Mouse (Mus musculus) limb, embryonic 13.5 days (tissue): ENCODE results near the gene Gja4. TPM values are rescaled to one million over a fixed set of nuclear protein-coding genes. Genes with fewer than 3 reads are reported as not detected.

ENCODE experiments used
- ATAC-seq: fragments of 200-750 bp; cut with Nextera tagmentation; 2 replicates; pipeline ENCODE4 v1.8.0; 2017; ENCODE audit warnings: low read depth, moderate number of reproducible peaks, moderate TSS enrichment; ENCODE audit not compliant: low FRiP score
- H3K27ac ChIP-seq: fragments of 300-500 bp; sonication (generic); 2 replicates; pipeline ENCODE4 v1.5.1; 2015; ENCODE audit warnings: inconsistent platforms, mild to moderate bottlenecking, moderate library complexity
- H3K27me3 ChIP-seq: fragments of 300-500 bp; sonication (generic); 2 replicates; pipeline ENCODE4 v1.6.1; 2015; ENCODE audit warnings: mild to moderate bottlenecking, inconsistent platforms
- H3K36me3 ChIP-seq: fragments of 300-500 bp; sonication (generic); 2 replicates; pipeline ENCODE4 v1.6.1; 2015; ENCODE audit warnings: inconsistent platforms, mild to moderate bottlenecking, moderate library complexity
- H3K4me1 ChIP-seq: fragments of 300-500 bp; sonication (generic); 2 replicates; pipeline ENCODE4 v1.6.1; 2015; ENCODE audit warnings: inconsistent platforms
- H3K4me2 ChIP-seq: fragments of 300-500 bp; sonication (generic); replicated peaks from 2 replicates; pipeline ENCODE4 v1.6.1; 2015; ENCODE audit warnings: inconsistent platforms, mild to moderate bottlenecking, moderate library complexity
- H3K4me3 ChIP-seq: fragments of 300-500 bp; sonication (generic); 2 replicates; pipeline ENCODE4 v1.5.1; 2015; ENCODE audit warnings: moderate library complexity, mild to moderate bottlenecking, inconsistent platforms
- H3K9ac ChIP-seq: fragments of 300-500 bp; sonication (generic); 2 replicates; pipeline ENCODE4 v1.6.1; 2015; ENCODE audit warnings: mild to moderate bottlenecking, inconsistent platforms
- H3K9me3 ChIP-seq: fragments of 300-500 bp; sonication (generic); 2 replicates; pipeline ENCODE4 v1.6.1; 2016; ENCODE audit warnings: inconsistent platforms
- WGBS: fragments of 180-500 bp; shearing (Covaris S2); methylation state at CpG from one replicate; pipeline ENCODE4 v1.1.7; 2015; 5-methylcytosine and 5-hydroxymethylcytosine counted together
- polyA plus RNA-seq: library from polyadenylated mRNA; unstranded; fragments of >200 nt; fragmentation: Nextera tagmentation; extraction: Ambion mirVana; gene quantifications from 2 replicates; pipeline ENCODE4 v1.2.1, GENCODE M21; 2015

Gja4 gene
- polyA plus RNA-seq, 1 experiment from 2014 or later, result 14.5 TPM

DNA sequence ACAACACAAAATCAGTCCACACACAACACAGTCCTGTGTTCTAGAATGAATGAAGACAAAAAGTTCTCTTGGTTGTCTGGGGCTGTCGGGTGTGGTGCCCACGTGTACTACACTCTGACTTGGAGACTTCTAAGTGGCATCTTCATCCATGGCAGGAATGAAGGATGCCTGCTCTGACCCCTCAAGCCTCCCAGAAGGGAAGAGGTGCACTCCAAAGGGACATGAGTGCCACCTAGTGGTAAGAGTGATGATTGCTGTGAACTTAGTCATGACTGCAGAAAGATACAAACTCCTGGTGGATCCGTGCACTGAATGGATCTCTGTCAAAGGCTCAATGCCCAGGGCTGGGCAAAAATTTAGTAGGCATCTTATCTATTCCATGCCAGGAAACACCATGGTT lies 5.8 kb upstream of the Gja4 start:
- Histone ChIP-seq H3K4me3 (no peak overlapping the region), H3K27ac (no peak overlapping the region), H3K4me1 (no peaks in the 10 kb centered on the region), H3K9me3 (no peaks in the 10 kb centered on the region), H3K27me3 (peaks cover 9% of the 10 kb centered on the region; the same call in 1 of the 2 replicates), H3K9ac (no peak overlapping the region), H3K4me2 (no peak overlapping the region), H3K36me3 (no peaks in the 10 kb centered on the region)
- ATAC-seq, result no peak
- 6% methylated on average over 3 of the region's 3 CpGs for WGBS

DNA sequence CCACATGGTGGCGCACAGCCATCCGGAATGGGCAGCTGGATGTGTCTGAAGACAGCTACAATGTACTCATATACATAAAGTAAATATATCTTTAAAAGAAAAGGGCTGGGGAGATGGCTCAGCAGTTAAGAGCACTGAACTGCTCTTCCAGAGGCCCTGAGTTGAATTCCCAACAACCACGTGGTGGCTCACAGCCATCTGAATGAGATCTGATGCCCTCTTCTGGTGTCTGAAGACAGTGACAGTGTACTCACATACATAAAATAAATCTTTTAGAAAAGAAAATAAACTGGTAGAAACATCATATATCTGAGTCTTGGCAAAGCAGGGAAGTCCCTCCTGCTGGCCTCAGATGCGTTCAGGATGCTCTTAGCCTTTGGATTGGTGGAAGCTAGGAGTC lies 3.3 kb upstream of the Gja4 start:
- Histone ChIP-seq H3K9me3 (no peaks in the 10 kb centered on the region), H3K4me2 (no peak overlapping the region), H3K27ac (no peak overlapping the region), H3K9ac (no peak overlapping the region), H3K4me3 (no peak overlapping the region), H3K36me3 (no peaks in the 10 kb centered on the region), H3K4me1 (peaks cover 10% of the 10 kb centered on the region), H3K27me3 (peaks cover 31% of the 10 kb centered on the region)
- 61% methylated on average over 4 of the region's 4 CpGs for WGBS
- no peak for ATAC-seq

DNA sequence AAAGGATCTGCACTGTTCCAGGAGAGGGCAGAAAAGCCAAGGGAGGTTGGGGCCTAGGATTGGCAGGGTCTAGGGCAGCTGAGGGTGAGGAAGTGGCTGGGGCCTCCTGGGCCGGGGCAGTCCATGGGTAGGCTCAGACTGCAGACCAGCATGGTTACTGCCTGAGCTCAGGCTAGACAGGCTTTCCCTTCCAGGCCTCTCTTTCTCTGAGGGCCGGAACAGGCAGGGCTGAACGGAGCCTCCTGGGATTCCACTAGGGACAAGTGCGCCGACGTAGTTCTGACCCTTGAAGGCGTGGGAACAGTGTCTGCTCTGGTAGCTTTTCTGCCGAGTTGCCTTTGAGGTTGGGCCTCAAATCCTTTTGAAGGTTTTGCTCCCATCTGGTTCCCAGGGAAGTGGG lies 1.9 kb upstream of the Gja4 start:
- Histone ChIP-seq H3K27me3 (peaks cover 42% of the 10 kb centered on the region), H3K27ac (no peak overlapping the region), H3K9me3 (no peaks in the 10 kb centered on the region), H3K4me3 (no peak overlapping the region), H3K4me2 (no peak overlapping the region), H3K9ac (no peak overlapping the region), H3K4me1 (peaks cover 10% of the 10 kb centered on the region), H3K36me3 (no peaks in the 10 kb centered on the region)
- ATAC-seq, result no peak
- 86% methylated on average over 8 of the region's 8 CpGs for WGBS

DNA sequence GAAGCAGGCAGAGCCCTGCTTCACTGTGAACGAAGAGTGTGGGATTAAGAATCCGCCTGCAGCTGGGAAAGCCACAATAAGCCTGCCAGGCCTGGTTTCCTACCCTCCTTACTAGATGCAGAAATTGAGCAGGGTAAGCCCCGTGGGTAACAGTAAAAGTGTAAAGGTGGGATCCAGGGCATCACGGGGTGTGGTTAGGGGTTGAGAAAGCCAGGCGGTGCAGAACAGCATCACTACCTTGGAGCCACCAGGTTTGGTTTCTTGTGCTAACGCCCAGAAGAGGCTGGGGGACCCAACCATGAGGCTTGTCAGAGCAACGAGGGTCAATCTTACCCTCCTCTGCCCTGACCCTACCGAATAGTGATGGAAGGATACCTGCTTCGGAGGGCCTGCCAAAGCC lies 746 bp upstream of the Gja4 start:
- WGBS, result 49% methylated on average over 9 of the region's 9 CpGs
- Histone ChIP-seq H3K36me3 (no peaks in the 10 kb centered on the region), H3K9ac (no peak overlapping the region; the same call in 1 of the 2 replicates), H3K27ac (no peak overlapping the region), H3K27me3 (peaks cover 42% of the 10 kb centered on the region), H3K4me3 (no peak overlapping the region), H3K9me3 (no peaks in the 10 kb centered on the region), H3K4me1 (peaks cover 10% of the 10 kb centered on the region), H3K4me2 (peak overlapping the region; percentile 96)
- ATAC-seq, result no peak

- no peak overlapping the region for H3K4me2 ChIP-seq
- no peak overlapping the region for H3K4me3 ChIP-seq
- H3K27me3 ChIP-seq, result peaks cover 35% of the 10 kb centered on the region
- H3K9ac ChIP-seq, result no peak overlapping the region
- H3K36me3 ChIP-seq, result no peaks in the 10 kb centered on the region
- no peak for ATAC-seq
- 62% methylated on average over 24 of the region's 24 CpGs for WGBS
- H3K27ac ChIP-seq, result no peak overlapping the region
- no peaks in the 10 kb centered on the region for H3K9me3 ChIP-seq
- peaks cover 10% of the 10 kb centered on the region for H3K4me1 ChIP-seq
Measured at GRCm38 (mm10) chr4:127312349-127312748, 1.5 kb downstream of the Gja4 start.

- Histone ChIP-seq H3K4me3 (no peak overlapping the region), H3K9ac (no peak overlapping the region), H3K27ac (no peak overlapping the region), H3K27me3 (peaks cover 35% of the 10 kb centered on the region), H3K4me2 (no peak overlapping the region), H3K36me3 (no peaks in the 10 kb centered on the region), H3K4me1 (peaks cover 10% of the 10 kb centered on the region), H3K9me3 (no peaks in the 10 kb centered on the region)
- ATAC-seq, result no peak
- WGBS, result 56% methylated on average over 9 of the region's 9 CpGs
Measured at GRCm38 (mm10) chr4:127311561-127311960, 2.3 kb downstream of the Gja4 start.

DNA sequence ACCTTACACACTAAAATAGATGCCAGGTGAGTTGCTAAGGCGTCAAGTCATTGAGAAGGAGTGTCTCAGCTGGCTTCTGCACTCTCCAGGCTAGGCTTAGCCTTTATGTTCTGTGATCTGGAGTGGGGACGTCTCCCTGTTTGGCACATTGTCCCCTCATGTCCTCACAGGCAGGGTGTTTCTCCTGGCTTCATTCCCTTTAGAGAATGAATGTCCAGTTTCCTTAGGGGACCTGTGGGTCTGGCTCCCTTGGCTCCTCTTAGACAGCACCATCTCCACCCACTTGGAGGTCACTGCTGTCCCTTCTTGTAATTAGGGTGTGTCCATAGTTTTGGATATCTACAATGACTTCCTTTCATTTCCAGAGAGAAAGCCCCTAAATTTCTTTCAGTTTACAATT lies 6.9 kb downstream of the Gja4 start:
- Histone ChIP-seq H3K9ac (no peak overlapping the region), H3K4me3 (no peak overlapping the region), H3K36me3 (no peaks in the 10 kb centered on the region), H3K4me2 (no peak overlapping the region), H3K4me1 (no peaks in the 10 kb centered on the region), H3K27me3 (peaks cover 9% of the 10 kb centered on the region), H3K9me3 (no peaks in the 10 kb centered on the region), H3K27ac (no peak overlapping the region)
- 51% methylated on average over 2 of the region's 2 CpGs for WGBS
- no peak for ATAC-seq

GRCm38 (mm10) chr4:127303796-127304195 lies 10.0 kb downstream of the Gja4 start:
- H3K9ac ChIP-seq, result no peak overlapping the region
- no peak for ATAC-seq
- H3K4me3 ChIP-seq, result no peak overlapping the region
- no peaks in the 10 kb centered on the region for H3K9me3 ChIP-seq
- no peaks in the 10 kb centered on the region for H3K36me3 ChIP-seq
- no peak overlapping the region for H3K27ac ChIP-seq
- H3K27me3 ChIP-seq, result no peaks in the 10 kb centered on the region
- 72% methylated on average over 3 of the region's 3 CpGs for WGBS
- H3K4me2 ChIP-seq, result no peak overlapping the region
- H3K4me1 ChIP-seq, result no peaks in the 10 kb centered on the region

DNA sequence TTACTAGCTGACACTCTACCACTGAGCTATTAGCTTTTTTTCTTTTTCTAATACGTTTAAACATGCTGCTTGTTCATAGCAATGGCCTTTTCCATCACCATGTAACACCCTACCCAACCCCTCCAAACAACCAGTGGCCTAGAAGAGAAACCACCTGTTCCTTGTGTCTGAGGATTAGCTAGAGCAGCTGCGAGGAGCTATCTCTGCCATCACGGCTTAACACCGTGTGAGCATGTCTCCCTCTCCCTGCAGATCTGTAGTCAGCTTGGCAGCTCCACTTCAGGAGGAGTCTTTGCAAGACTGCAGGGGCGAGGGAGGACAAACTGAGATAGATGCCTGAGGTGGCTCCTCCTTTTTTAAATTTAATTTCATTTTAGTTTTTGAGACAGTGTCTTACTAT lies 13.3 kb downstream of the Gja4 start:
- H3K27me3 ChIP-seq, result no peaks in the 10 kb centered on the region
- H3K9me3 ChIP-seq, result no peaks in the 10 kb centered on the region
- H3K4me2 ChIP-seq, result no peak overlapping the region
- no peak overlapping the region for H3K27ac ChIP-seq
- no peak overlapping the region for H3K4me3 ChIP-seq
- H3K36me3 ChIP-seq, result no peaks in the 10 kb centered on the region
- WGBS, result 71% methylated on average over 5 of the region's 5 CpGs
- no peaks in the 10 kb centered on the region for H3K4me1 ChIP-seq
- H3K9ac ChIP-seq, result no peak overlapping the region
- ATAC-seq, result no peak

DNA sequence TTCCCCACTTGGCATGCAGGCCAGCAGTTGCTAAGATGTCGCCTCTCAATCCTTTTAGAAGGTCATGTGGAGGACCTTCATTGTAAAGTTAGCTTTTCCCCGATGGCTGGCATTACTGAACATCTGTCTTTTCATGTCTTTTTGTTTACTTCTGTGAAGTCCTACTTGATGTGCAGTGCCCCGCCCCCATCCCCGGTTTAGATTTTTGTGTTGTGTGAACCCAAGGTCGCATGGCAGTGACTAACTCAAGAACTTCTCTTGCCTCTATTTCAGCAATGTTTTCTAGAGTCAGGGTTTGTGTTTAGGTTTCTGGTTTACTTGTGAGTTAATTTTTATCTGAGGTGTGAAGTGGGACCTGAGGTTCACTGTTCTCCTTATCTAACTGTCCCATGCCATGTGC lies 21.2 kb downstream of the Gja4 start:
- no peak overlapping the region for H3K27ac ChIP-seq
- no peaks in the 10 kb centered on the region for H3K9me3 ChIP-seq
- H3K9ac ChIP-seq, result no peak overlapping the region
- H3K4me3 ChIP-seq, result no peak overlapping the region
- no peak overlapping the region for H3K4me2 ChIP-seq
- no peaks in the 10 kb centered on the region for H3K36me3 ChIP-seq
- ATAC-seq, result no peak
- 0 out of 2 replicates have a peak, but pooled peaks cover 5% of the 10 kb centered on the region for H3K4me1 ChIP-seq
- 80% methylated on average over 5 of the region's 5 CpGs for WGBS
- no peaks in the 10 kb centered on the region for H3K27me3 ChIP-seq

- H3K4me1 ChIP-seq, result 0 out of 2 replicates have a peak, but pooled peaks cover 7% of the 10 kb centered on the region
- ATAC-seq, result no peak
Measured at GRCm38 (mm10) chr4:127289039-127289548, 24.7 kb downstream of the Gja4 start.

DNA sequence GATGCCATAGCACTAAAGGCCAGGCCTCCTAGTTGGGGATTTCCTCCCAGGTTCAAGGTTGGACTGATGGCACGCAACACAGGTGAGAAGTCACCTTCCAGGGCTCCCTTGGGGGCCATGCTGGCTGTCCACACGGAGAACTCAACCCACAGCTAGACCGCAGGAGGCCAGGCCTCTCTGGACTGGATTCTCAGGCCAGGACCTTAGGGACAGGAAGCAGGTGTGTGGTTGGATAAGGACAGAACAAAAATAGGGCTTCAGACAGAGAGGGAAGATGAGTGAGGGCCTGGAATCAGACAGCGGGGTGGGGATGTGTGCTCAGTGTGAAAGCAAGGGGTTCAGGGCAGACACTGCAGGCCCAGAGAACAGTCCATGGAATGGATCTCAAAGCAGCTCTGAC lies 26.9 kb downstream of the Gja4 start:
- H3K27ac ChIP-seq, result no peak overlapping the region
- 61% methylated on average over 4 of the region's 4 CpGs for WGBS
- H3K27me3 ChIP-seq, result no peaks in the 10 kb centered on the region
- 0 out of 2 replicates have a peak, but pooled peaks cover 7% of the 10 kb centered on the region for H3K4me1 ChIP-seq
- no peak overlapping the region for H3K4me2 ChIP-seq
- no peak overlapping the region for H3K9ac ChIP-seq
- H3K36me3 ChIP-seq, result no peaks in the 10 kb centered on the region
- no peaks in the 10 kb centered on the region for H3K9me3 ChIP-seq
- H3K4me3 ChIP-seq, result no peak overlapping the region
- ATAC-seq, result no peak

More at GRCm38 (mm10) chr4:127289039-127289548, 24.7 kb downstream of the Gja4 start:
- no peak overlapping the region for H3K4me2 ChIP-seq
- H3K27me3 ChIP-seq, result no peaks in the 10 kb centered on the region
- H3K4me3 ChIP-seq, result no peak overlapping the region
- 72% methylated on average over 6 of the region's 6 CpGs for whole genome bisulfite sequencing
- H3K36me3 ChIP-seq, result no peaks in the 10 kb centered on the region
- no peak overlapping the region for H3K9ac ChIP-seq
- H3K9me3 ChIP-seq, result no peaks in the 10 kb centered on the region
- H3K27ac ChIP-seq, result no peak overlapping the region

DNA sequence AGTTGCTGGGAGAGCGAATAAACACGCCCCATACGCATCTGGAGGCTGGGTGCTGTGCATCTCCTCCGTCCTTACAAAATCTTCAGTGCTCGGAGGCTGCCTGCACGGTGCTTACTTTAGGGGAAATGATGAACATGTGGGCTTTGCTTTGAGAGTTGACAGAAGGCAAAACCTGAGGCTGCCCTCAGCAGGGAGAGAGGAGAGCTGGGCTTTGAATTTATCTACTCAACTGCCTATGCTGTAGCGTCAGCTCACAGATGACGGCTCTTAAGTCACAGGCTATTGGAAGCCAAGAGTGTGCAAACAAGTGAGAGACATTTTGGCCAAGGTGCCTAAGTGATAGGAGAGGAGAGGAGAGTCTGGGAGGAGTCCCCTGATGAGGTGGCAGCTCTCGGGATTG lies 34.6 kb downstream of the Gja4 start:
- 79% methylated on average over 9 of the region's 9 CpGs for WGBS
- H3K9ac ChIP-seq, result no peak overlapping the region

More for the DNA sequence above, 34.6 kb downstream of the Gja4 start:
- H3K4me3 ChIP-seq, result no peak overlapping the region
- no peaks in the 10 kb centered on the region for H3K9me3 ChIP-seq
- no peak overlapping the region for H3K4me2 ChIP-seq
- 0 out of 2 replicates have a peak, but pooled peaks cover 3% of the 10 kb centered on the region for H3K4me1 ChIP-seq
- no peaks in the 10 kb centered on the region for H3K36me3 ChIP-seq
- H3K27me3 ChIP-seq, result no peaks in the 10 kb centered on the region
- H3K27ac ChIP-seq, result no peak overlapping the region
- no peak for ATAC-seq
